Mouse (Mus musculus) stomach, postnatal 0 days (tissue): ENCODE results near the gene Aox4. TPM values are rescaled to one million over a fixed set of nuclear protein-coding genes. Genes with fewer than 3 reads are reported as not detected.

Experiments
- ATAC-seq: fragments of 200-750 bp; cut with Nextera tagmentation; 2 replicates; pipeline ENCODE4 v1.8.0; 2017; ENCODE audit not compliant: low FRiP score, low TSS enrichment
- DNase-seq: peaks from one replicate; pipeline ENCODE4 v3.0.0-alpha.2; 2016; ENCODE audit warnings: low spot score
- H3K27ac ChIP-seq: fragments of 300-500 bp; sonication (generic); replicated peaks from 2 replicates; pipeline ENCODE4 v1.5.1; 2014; ENCODE audit warnings: mild to moderate bottlenecking, control low read depth
- H3K27me3 ChIP-seq: fragments of 300-500 bp; sonication (generic); 2 replicates; pipeline ENCODE4 v1.6.1; 2014; ENCODE audit warnings: low read length; ENCODE audit not compliant: control insufficient read depth, insufficient read depth
- H3K36me3 ChIP-seq: fragments of 300-500 bp; sonication (generic); 2 replicates; pipeline ENCODE4 v1.6.1; 2014; ENCODE audit warnings: low read length, mixed read lengths; ENCODE audit not compliant: control insufficient read depth, insufficient read depth
- H3K4me1 ChIP-seq: fragments of 300-500 bp; sonication (generic); replicated peaks from 2 replicates; pipeline ENCODE4 v1.6.1; 2014; ENCODE audit warnings: antibody characterized with exemption; ENCODE audit not compliant: control insufficient read depth, insufficient read depth
- H3K4me2 ChIP-seq: fragments of 300-500 bp; sonication (generic); replicated peaks from 2 replicates; pipeline ENCODE4 v1.6.1; 2014; ENCODE audit warnings: low read depth, mild to moderate bottlenecking, control low read depth, moderate library complexity
- H3K4me3 ChIP-seq: fragments of 300-500 bp; sonication (generic); 2 replicates; pipeline ENCODE4 v1.5.1; 2014; ENCODE audit warnings: low read depth, low read length, control low read depth
- H3K9ac ChIP-seq: fragments of 300-500 bp; sonication (generic); 2 replicates; pipeline ENCODE4 v1.6.1; 2014; ENCODE audit warnings: mild to moderate bottlenecking, low read length, control low read depth, mixed read lengths
- H3K9me3 ChIP-seq: fragments of 300-500 bp; sonication (generic); 2 replicates; pipeline ENCODE4 v1.6.1; 2016; ENCODE audit warnings: low read length; ENCODE audit not compliant: control insufficient read depth
- CTCF ChIP-seq: IDR thresholded peaks from 2 replicates; pipeline ENCODE4 v1.5.1; 2016; ENCODE audit warnings: antibody characterized with exemption, low read depth, mild to moderate bottlenecking, moderate library complexity
- EP300 ChIP-seq: optimal IDR thresholded peaks from 2 replicates; pipeline ENCODE3; 2016; ENCODE audit warnings: antibody characterized with exemption
- WGBS: fragments of 180-500 bp; shearing (Covaris S2); extraction: QIAGEN DNeasy Blood & Tissue Kit; methylation state at CpG from one replicate; pipeline ENCODE4 v1.1.7; 2014; 5-methylcytosine and 5-hydroxymethylcytosine counted together
- polyA plus RNA-seq: library from polyadenylated mRNA; unstranded; fragments of >200 nt; fragmentation: Nextera tagmentation; extraction: Ambion mirVana; gene quantifications from 2 replicates; pipeline ENCODE4 v1.2.1, GENCODE M21; 2015

The Aox4 gene
- polyA plus RNA-seq, 1 experiment from 2014 or later = 24.8 TPM

DNA sequence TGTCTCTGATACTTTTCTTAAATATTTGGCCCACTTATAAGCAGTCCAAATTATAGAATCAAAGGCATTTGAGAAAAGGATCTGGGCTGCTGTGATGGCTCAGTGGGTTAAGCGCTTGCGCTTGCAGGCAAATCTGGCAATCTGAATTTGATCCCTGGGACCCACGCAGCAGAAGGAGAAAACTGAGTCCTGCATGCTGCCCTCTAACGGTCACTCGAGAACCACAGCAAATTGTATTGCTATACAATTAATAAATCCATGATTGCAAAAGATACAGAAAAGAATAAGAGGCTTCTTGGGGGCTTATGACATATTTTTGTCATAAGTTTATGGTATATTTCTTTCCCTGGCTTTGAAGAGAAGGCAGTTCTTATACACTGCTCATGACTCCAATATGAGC, 25.2 kb downstream of the Aox4 start:
- H3K27me3 ChIP-seq = no peaks in the 10 kb centered on the region
- ATAC-seq = no peak
- no peaks in the 10 kb centered on the region for H3K9me3 ChIP-seq
- no peak overlapping the region for H3K4me2 ChIP-seq
- TF ChIP-seq EP300 (no peak), CTCF (peak; percentile 53)
- 0 out of 2 replicates have a peak, but pooled peaks cover 3% of the 10 kb centered on the region for H3K4me1 ChIP-seq
- WGBS = 54% methylated on average over 5 of the region's 5 CpGs
- H3K4me3 ChIP-seq = no peak overlapping the region
- no peaks in the 10 kb centered on the region for H3K36me3 ChIP-seq
- H3K9ac ChIP-seq = no peak overlapping the region
- DNase-seq = no peak
- no peak overlapping the region for H3K27ac ChIP-seq

DNA sequence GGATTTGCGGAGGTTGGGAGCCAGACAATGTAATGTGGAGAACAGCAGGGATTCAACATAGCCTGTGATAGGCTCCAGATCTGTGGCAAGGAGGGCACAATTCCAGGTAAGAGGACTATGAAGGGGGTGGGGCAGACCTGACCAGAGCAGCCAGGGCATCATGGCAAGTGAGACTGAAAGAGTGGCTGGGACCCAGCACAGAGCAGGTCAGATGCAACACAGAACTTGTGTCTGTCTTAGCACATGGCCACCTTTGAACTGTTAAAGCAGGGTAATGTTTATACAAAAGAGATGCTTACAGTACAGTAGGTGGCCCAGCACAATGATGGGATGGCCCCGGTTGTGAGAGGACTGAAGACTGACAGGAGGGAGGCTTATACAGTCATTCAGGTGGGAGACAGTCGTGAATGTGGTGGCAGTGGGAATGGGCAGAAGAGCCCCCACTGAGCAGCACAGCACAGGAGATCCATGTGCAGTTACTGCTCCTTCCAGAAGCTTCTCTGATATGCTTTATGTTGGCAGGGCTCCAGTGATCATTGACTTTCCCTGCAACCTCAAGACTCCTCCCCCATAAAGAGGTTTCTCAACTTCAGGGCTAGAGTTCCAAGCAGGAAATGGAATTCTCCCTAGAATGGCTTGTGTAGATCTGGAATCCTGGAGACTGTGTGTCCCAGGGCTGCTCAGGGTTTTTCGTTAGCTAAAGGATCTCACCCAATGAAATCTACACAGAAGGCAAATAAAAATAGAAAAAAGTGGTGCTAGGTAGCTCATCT, 27.5 kb downstream of the Aox4 start:
- no peak overlapping the region for H3K4me2 ChIP-seq
- DNase-seq (no peak), ATAC-seq (no peak)
- H3K27me3 ChIP-seq = no peaks in the 10 kb centered on the region
- TF ChIP-seq EP300 = no peak
- no peak for TF ChIP-seq CTCF
- 0 out of 2 replicates have a peak, but pooled peaks cover 3% of the 10 kb centered on the region for H3K4me1 ChIP-seq
- H3K36me3 ChIP-seq = no peaks in the 10 kb centered on the region
- no peak overlapping the region for H3K4me3 ChIP-seq
- 73% methylated on average over 4 of the region's 4 CpGs for WGBS
- no peaks in the 10 kb centered on the region for H3K9me3 ChIP-seq
- H3K27ac ChIP-seq = no peak overlapping the region
- no peak overlapping the region for H3K9ac ChIP-seq

DNA sequence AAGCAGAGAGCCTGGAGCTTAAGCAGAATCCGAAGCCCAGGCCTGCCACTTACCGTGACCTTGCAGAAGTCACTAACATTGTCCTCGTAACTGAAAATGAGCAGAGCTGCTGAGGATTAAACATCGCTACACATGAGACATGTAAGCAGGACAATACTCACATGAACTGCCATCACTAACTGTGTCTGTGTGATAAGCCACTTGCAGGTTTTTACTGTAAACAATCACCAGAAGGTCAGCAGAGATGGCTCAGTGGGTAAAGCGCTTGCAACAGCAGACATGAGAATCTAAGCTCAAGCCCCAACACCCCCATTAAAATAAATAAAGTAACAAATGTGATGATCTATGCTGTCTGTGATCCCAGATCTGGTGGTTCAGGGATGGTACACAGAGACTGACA, 28.2 kb downstream of the Aox4 start:
- Histone ChIP-seq H3K36me3 (no peaks in the 10 kb centered on the region), H3K27ac (no peak overlapping the region), H3K4me2 (no peak overlapping the region), H3K4me1 (0 out of 2 replicates have a peak, but pooled peaks cover 3% of the 10 kb centered on the region), H3K9me3 (no peaks in the 10 kb centered on the region), H3K4me3 (no peak overlapping the region), H3K9ac (no peak overlapping the region), H3K27me3 (no peaks in the 10 kb centered on the region)
- WGBS = 73% methylated on average over 5 of the region's 5 CpGs
- no peak for TF ChIP-seq EP300
- no peak for TF ChIP-seq CTCF
- ATAC-seq (no peak), DNase-seq (no peak)

DNA sequence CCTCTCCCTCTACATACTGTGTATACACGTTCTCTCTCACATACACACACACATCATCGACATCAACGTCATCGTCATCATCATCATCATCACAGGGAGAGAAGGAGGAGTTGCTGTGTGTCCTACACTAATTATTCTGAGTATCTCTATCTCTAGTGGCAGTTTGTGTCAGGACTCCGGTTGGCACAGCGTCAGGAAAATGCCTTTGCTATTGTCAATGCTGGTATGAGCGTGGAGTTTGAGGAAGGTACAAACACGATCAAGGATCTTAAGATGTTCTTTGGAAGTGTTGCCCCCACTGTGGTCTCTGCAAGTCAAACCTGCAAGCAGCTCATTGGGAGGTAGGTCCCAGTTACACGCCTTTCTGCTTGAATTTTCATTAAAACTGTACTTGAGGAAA, 28.8 kb downstream of the Aox4 start:
- no peaks in the 10 kb centered on the region for H3K9me3 ChIP-seq
- no peak overlapping the region for H3K9ac ChIP-seq
- no peaks in the 10 kb centered on the region for H3K27me3 ChIP-seq
- no peaks in the 10 kb centered on the region for H3K36me3 ChIP-seq
- WGBS = 95% methylated on average over 9 of the region's 9 CpGs
- H3K4me1 ChIP-seq = 0 out of 2 replicates have a peak, but pooled peaks cover 3% of the 10 kb centered on the region
- no peak for DNase-seq
- H3K4me2 ChIP-seq = no peak overlapping the region
- TF ChIP-seq EP300 (no peak), CTCF (no peak)
- H3K27ac ChIP-seq = no peak overlapping the region
- no peak overlapping the region for H3K4me3 ChIP-seq
- ATAC-seq = no peak

DNA sequence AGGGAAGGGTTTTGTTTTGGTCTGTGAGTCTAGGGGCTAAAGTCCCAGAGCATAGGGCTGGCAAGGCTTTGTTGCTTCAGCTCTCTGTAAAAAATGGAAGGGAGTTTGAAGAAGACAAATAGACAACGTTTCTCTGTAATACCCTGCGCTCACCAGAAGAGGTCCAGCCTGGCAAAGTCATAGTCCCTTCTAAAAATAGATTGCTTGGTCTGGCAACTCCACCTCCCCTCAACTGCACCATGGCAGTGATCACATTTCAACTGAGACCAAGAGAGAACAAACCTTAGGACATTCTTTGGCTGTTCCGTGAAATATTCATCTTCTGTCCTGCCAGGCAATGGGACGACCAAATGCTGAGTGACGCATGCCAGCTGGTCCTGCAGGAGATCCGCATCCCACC, 30.1 kb downstream of the Aox4 start:
- peak; percentile 26; the same call in 1 of the 2 replicates for TF ChIP-seq CTCF
- TF ChIP-seq EP300 = no peak
- Histone ChIP-seq H3K9me3 (no peaks in the 10 kb centered on the region), H3K4me3 (no peak overlapping the region), H3K27me3 (no peaks in the 10 kb centered on the region), H3K27ac (no peak overlapping the region), H3K4me2 (no peak overlapping the region), H3K4me1 (0 out of 2 replicates have a peak, but pooled peaks cover 3% of the 10 kb centered on the region), H3K36me3 (no peaks in the 10 kb centered on the region), H3K9ac (no peak overlapping the region)
- 53% methylated on average over 6 of the region's 6 CpGs for WGBS
- ATAC-seq (no peak), DNase-seq (no peak)

DNA sequence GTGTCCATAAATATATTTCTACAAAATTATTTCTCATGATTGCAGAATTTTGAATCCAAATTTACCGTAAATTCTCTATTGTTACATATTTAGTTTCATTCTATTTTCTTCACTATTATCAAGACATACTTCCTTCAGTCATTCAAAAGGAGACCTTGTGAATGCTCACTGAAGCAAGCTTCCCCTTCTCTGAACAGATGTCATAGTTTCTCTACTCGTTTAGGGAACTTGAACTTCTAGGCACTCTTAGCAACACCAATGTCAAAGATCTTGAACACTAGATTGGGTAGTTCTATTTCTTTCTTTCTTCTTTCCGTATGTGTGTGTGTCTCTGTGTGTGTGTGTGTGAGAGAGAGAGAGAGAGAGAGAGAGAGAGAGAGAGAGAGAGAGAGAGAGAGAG, 34.3 kb downstream of the Aox4 start:
- no peak for ATAC-seq
- Histone ChIP-seq H3K27ac (no peak overlapping the region), H3K27me3 (no peaks in the 10 kb centered on the region), H3K4me2 (no peak overlapping the region), H3K4me3 (no peak overlapping the region), H3K36me3 (no peaks in the 10 kb centered on the region), H3K9ac (no peak overlapping the region), H3K4me1 (no peaks in the 10 kb centered on the region), H3K9me3 (no peaks in the 10 kb centered on the region)
- TF ChIP-seq EP300 = no peak
- TF ChIP-seq CTCF = no peak
- DNase-seq = no peak
- WGBS = 76% methylated on average over 3 of the region's 3 CpGs
